Mouse (Mus musculus) testis, adult 2 months (tissue): ENCODE measurements around the gene Hdac11. TPM values are rescaled to one million over a fixed set of nuclear protein-coding genes. Genes with fewer than 3 reads are reported as not detected.
A peak's percentile ranks its signal among the peaks of the same experiment; 100 is the strongest.

Experiments
- H3K27ac ChIP-seq: fragments of 200-500 bp; 2 replicates; pipeline ENCODE4 v1.5.1; 2012; ENCODE audit warnings: low read depth, low read length; ENCODE audit not compliant: control insufficient read depth, insufficient read depth
- H3K27me3 ChIP-seq: fragments of 200-500 bp; 2 replicates; pipeline ENCODE4 v1.6.1; 2012; ENCODE audit warnings: mild to moderate bottlenecking, low read length, moderate library complexity; ENCODE audit not compliant: control insufficient read depth, insufficient read depth
- H3K36me3 ChIP-seq: fragments of 200-500 bp; 2 replicates; pipeline ENCODE4 v1.6.1; 2012; ENCODE audit warnings: mild to moderate bottlenecking, low read length; ENCODE audit not compliant: control insufficient read depth, insufficient read depth
- H3K4me1 ChIP-seq: fragments of 200-500 bp; 2 replicates; pipeline ENCODE4 v1.6.1; 2012; ENCODE audit warnings: low read length; ENCODE audit not compliant: control insufficient read depth, insufficient read depth
- H3K4me3 ChIP-seq: fragments of 200-500 bp; 2 replicates; pipeline ENCODE4 v1.5.1; 2012; ENCODE audit warnings: low read depth, mild to moderate bottlenecking, low read length, moderate library complexity, mixed read lengths; ENCODE audit not compliant: control insufficient read depth
- CTCF ChIP-seq: fragments of 200-500 bp; IDR thresholded peaks from 2 replicates; pipeline ENCODE4 v1.5.1; 2012; ENCODE audit warnings: low read depth, mild to moderate bottlenecking, inconsistent platforms, low read length, moderate library complexity; ENCODE audit not compliant: control insufficient read depth, insufficient read depth, insufficient replicate concordance
- POLR2A ChIP-seq: fragments of 200-500 bp; IDR thresholded peaks from 2 replicates; pipeline ENCODE4 v1.6.1; 2012; ENCODE audit warnings: low read depth, mild to moderate bottlenecking, inconsistent platforms, low read length, moderate library complexity; ENCODE audit not compliant: control insufficient read depth
- polyA plus RNA-seq: library from polyadenylated mRNA; depleted of rRNA; stranded (reverse); fragments of >200 nt; gene quantifications from 2 replicates; pipeline ENCODE4 v1.2.3, GENCODE M21; 2012

Hdac11 gene
- polyA plus RNA-seq, 1 experiment, result 168 TPM

- Histone ChIP-seq H3K4me3 (no peak overlapping the region), H3K4me1 (no peaks in the 10 kb centered on the region), H3K27ac (no peak overlapping the region), H3K27me3 (no peaks in the 10 kb centered on the region), H3K36me3 (no peaks in the 10 kb centered on the region)
- TF ChIP-seq CTCF (peak; percentile 22; the same call in 1 of the 2 replicates), POLR2A (no peak)
Observed at GRCm38 (mm10) chr6:91173221-91173880, 16.9 kb downstream of the Hdac11 start.

- Histone ChIP-seq H3K27me3 (no peaks in the 10 kb centered on the region), H3K4me1 (no peaks in the 10 kb centered on the region), H3K36me3 (no peaks in the 10 kb centered on the region), H3K27ac (no peak overlapping the region), H3K4me3 (no peak overlapping the region)
- TF ChIP-seq POLR2A, result no peak
- no peak for TF ChIP-seq CTCF
Observed at GRCm38 (mm10) chr6:91174211-91174610, 17.7 kb downstream of the Hdac11 start.

- Histone ChIP-seq H3K36me3 (no peaks in the 10 kb centered on the region), H3K4me1 (no peaks in the 10 kb centered on the region), H3K27ac (no peak overlapping the region), H3K4me3 (no peak overlapping the region), H3K27me3 (no peaks in the 10 kb centered on the region)
- TF ChIP-seq POLR2A (no peak), CTCF (no peak)
Observed at GRCm38 (mm10) chr6:91180767-91181171, 24.3 kb downstream of the Hdac11 start.

GRCm38 (mm10) chr6:91181320-91181719, 24.9 kb downstream of the Hdac11 start:
- Histone ChIP-seq H3K4me3 (no peak overlapping the region), H3K4me1 (no peaks in the 10 kb centered on the region), H3K36me3 (no peaks in the 10 kb centered on the region), H3K27ac (no peak overlapping the region), H3K27me3 (no peaks in the 10 kb centered on the region)
- no peak for TF ChIP-seq POLR2A
- no peak for TF ChIP-seq CTCF

GRCm38 (mm10) chr6:91182075-91182490, 25.6 kb downstream of the Hdac11 start:
- H3K4me3 ChIP-seq, result no peak overlapping the region
- H3K27me3 ChIP-seq, result no peaks in the 10 kb centered on the region
- no peaks in the 10 kb centered on the region for H3K4me1 ChIP-seq
- no peak overlapping the region for H3K27ac ChIP-seq
- no peak for TF ChIP-seq CTCF
- no peak for TF ChIP-seq POLR2A
- H3K36me3 ChIP-seq, result no peaks in the 10 kb centered on the region

- H3K36me3 ChIP-seq, result no peaks in the 10 kb centered on the region
- TF ChIP-seq CTCF, result no peak
- TF ChIP-seq POLR2A, result no peak
- H3K4me1 ChIP-seq, result no peaks in the 10 kb centered on the region
- no peaks in the 10 kb centered on the region for H3K27me3 ChIP-seq
- no peak overlapping the region for H3K4me3 ChIP-seq
- H3K27ac ChIP-seq, result no peak overlapping the region
Observed at GRCm38 (mm10) chr6:91183041-91183440, 26.6 kb downstream of the Hdac11 start.

DNA sequence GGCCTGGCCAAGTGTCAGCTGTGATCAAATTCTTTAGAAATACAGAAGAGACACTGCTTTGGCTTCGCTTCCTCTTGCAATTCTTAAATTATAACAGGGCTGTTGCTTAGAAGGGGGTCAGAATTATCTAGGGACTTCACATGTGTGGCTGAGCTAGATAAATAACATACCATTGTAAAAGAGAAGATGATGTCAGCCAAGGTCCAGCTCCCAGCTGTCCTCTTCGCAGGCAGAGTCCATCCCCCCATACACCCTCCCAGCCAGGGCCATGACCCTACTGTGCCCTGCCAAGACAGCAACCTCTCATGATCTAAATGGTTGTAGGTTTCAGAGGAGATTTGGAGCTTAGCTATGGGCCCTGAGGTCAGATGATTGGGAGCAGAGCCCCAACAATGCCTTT, 27.5 kb downstream of the Hdac11 start:
- H3K36me3 ChIP-seq, result no peaks in the 10 kb centered on the region
- TF ChIP-seq POLR2A (no peak), CTCF (no peak)
- no peaks in the 10 kb centered on the region for H3K27me3 ChIP-seq
- H3K27ac ChIP-seq, result no peak overlapping the region
- no peaks in the 10 kb centered on the region for H3K4me1 ChIP-seq
- H3K4me3 ChIP-seq, result no peak overlapping the region
